Mouse (Mus musculus): Measurements from ENCODE around the gene Rrn3.
"Not testable (repeated sequence)": the region's sequence is repeated elsewhere in the genome, so short reads cannot be mapped to it uniquely, and the experiment has no call there.

The Rrn3 gene

GRCm38 (mm10) chr16:13785932-13786331 lies 5.4 kb downstream of the Rrn3 start:
- no peak for DNase-seq (ENCODE audit: low read depth, low spot score)

GRCm38 (mm10) chr16:13793441-13793840 lies 12.9 kb downstream of the Rrn3 start:
- not testable (repeated sequence) for DNase-seq (ENCODE audit: low read depth, low spot score)

- DNase-seq (ENCODE audit: low read depth, low spot score): no peak
Observed at GRCm38 (mm10) chr16:13796746-13797175, 16.3 kb downstream of the Rrn3 start.

GRCm38 (mm10) chr16:13801231-13801630 lies 20.7 kb downstream of the Rrn3 start:
- no peak for DNase-seq (ENCODE audit: low read depth, low spot score)

GRCm38 (mm10) chr16:13804666-13805065 lies 24.2 kb downstream of the Rrn3 start:
- DNase-seq (ENCODE audit: low read depth, low spot score): no peak

GRCm38 (mm10) chr16:13807616-13808015 lies 27.1 kb downstream of the Rrn3 start:
- no peak for DNase-seq (ENCODE audit: low read depth, low spot score)

GRCm38 (mm10) chr16:13808410-13808809 lies 27.9 kb downstream of the Rrn3 start:
- no peak for DNase-seq (ENCODE audit: low read depth, low spot score)

GRCm38 (mm10) chr16:13812152-13812551 lies 31.6 kb downstream of the Rrn3 start:
- no peak for DNase-seq (ENCODE audit: low read depth, low spot score)

- no peak for DNase-seq (ENCODE audit: low read depth, low spot score)
Observed at GRCm38 (mm10) chr16:13813200-13813599, 32.7 kb downstream of the Rrn3 start.

- DNase-seq (ENCODE audit: low read depth, low spot score): peak; percentile 99
Observed at GRCm38 (mm10) chr16:13818560-13819393, 38.3 kb downstream of the Rrn3 start, which contains the start of gene Ntan1. Gene Ntan1 (plus strand): TSS chr16:13818845.

GRCm38 (mm10) chr16:13819394-13819743 lies 38.9 kb downstream of the Rrn3 start:
- DNase-seq (ENCODE audit: low read depth, low spot score): no peak

- peak; percentile 59 for DNase-seq (ENCODE audit: low read depth, low spot score)
Observed at GRCm38 (mm10) chr16:13819806-13820500, 39.4 kb downstream of the Rrn3 start.

GRCm38 (mm10) chr16:13820771-13821170 lies 40.3 kb downstream of the Rrn3 start:
- DNase-seq (ENCODE audit: low read depth, low spot score): no peak

- peak; percentile 82 for DNase-seq (ENCODE audit: low read depth, low spot score)
Observed at GRCm38 (mm10) chr16:13825781-13826490, 45.4 kb downstream of the Rrn3 start.

- DNase-seq (ENCODE audit: low read depth, low spot score): peak; percentile 68
Observed at GRCm38 (mm10) chr16:13826511-13826910, 46.0 kb downstream of the Rrn3 start.

GRCm38 (mm10) chr16:13830444-13830843 lies 49.9 kb downstream of the Rrn3 start:
- DNase-seq (ENCODE audit: low read depth, low spot score): no peak

- no peak for DNase-seq (ENCODE audit: low read depth, low spot score)
Observed at GRCm38 (mm10) chr16:13831606-13832005, 51.1 kb downstream of the Rrn3 start.

- DNase-seq (ENCODE audit: low read depth, low spot score): no peak
Observed at GRCm38 (mm10) chr16:13834382-13834781, 53.9 kb downstream of the Rrn3 start.

GRCm38 (mm10) chr16:13840056-13840455 lies 59.5 kb downstream of the Rrn3 start:
- DNase-seq (ENCODE audit: low read depth, low spot score): no peak

- DNase-seq (ENCODE audit: low read depth, low spot score): no peak
Observed at GRCm38 (mm10) chr16:13840956-13841355, 60.4 kb downstream of the Rrn3 start.

- no peak for DNase-seq (ENCODE audit: low read depth, low spot score)
Observed at GRCm38 (mm10) chr16:13845031-13845430, 64.5 kb downstream of the Rrn3 start.

GRCm38 (mm10) chr16:13846675-13847074 lies 66.2 kb downstream of the Rrn3 start:
- DNase-seq (ENCODE audit: low read depth, low spot score): no peak
